Mouse (Mus musculus): ENCODE measurements around the gene Gm17657.

- no peak for TF ChIP-seq EP300 (IDR thresholded peaks at IDR 0.05; ENCODE audit: insufficient read depth, low read depth, low read length)
- TF ChIP-seq CTCF (IDR thresholded peaks at IDR 0.05; ENCODE audit: low read depth, low read length), result no peak
Observed at GRCm38 (mm10) chr17:29558476-29558875, 9.0 kb upstream of the Gm17657 start.

All from ES-Bruce4 (cell line).